Mouse (Mus musculus) CH12.LX (cell line): ENCODE measurements around the gene Rnase12. TPM values are rescaled to one million over a fixed set of nuclear protein-coding genes. Genes with fewer than 3 reads are reported as not detected.
A peak's percentile ranks its signal among the peaks of the same experiment; 100 is the strongest.

ENCODE experiments used
- DNase-seq: peaks from one replicate; pipeline ENCODE4 v3.0.0-alpha.2; 2013; ENCODE audit errors: extremely low read depth
- H3K27ac ChIP-seq: 2 replicates; pipeline ENCODE4 v1.5.1; 2012; ENCODE audit warnings: low read depth, mild to moderate bottlenecking, control low read depth, moderate library complexity; ENCODE audit not compliant: insufficient read depth
- H3K27me3 ChIP-seq: replicated peaks from 2 replicates; pipeline ENCODE3; 2012; ENCODE audit warnings: inconsistent platforms
- H3K36me3 ChIP-seq, 2 experiments: replicated peaks in 1 of 2; 2 replicates each; pipeline versions ENCODE3 to v1.6.1; 2012; ENCODE audit warnings: inconsistent platforms in 1 of 2, low read length in 1 of 2, mild to moderate bottlenecking in 1 of 2, mixed read lengths in 1 of 2, moderate library complexity in 1 of 2; ENCODE audit not compliant: control insufficient read depth in 1 of 2, insufficient read depth in 1 of 2
- H3K4me1 ChIP-seq, 2 experiments: 2 replicates each; pipeline ENCODE4 v1.6.1; 2012; ENCODE audit warnings: inconsistent platforms in 1 of 2, moderate library complexity in 1 of 2; ENCODE audit not compliant: insufficient read depth in 2 of 2, control insufficient read depth in 1 of 2
- H3K4me2 ChIP-seq: 2 replicates; pipeline ENCODE4 v1.6.1; 2012; ENCODE audit warnings: low read depth, mild to moderate bottlenecking, control low read depth; ENCODE audit not compliant: poor library complexity, insufficient read depth, severe bottlenecking
- H3K4me3 ChIP-seq, 3 experiments: fragments of 150-350 bp in 1 of 3; sonication (generic) in 1 of 3; replicated peaks in 1 of 3; 2 replicates each; pipeline versions ENCODE3 to v1.5.1; 2011 to 2012; ENCODE audit warnings: low read depth in 2 of 3, low read length in 2 of 3, mild to moderate bottlenecking in 2 of 3, moderate library complexity in 2 of 3, control low read depth in 1 of 3, improper control_type of control experiment in 1 of 3, inconsistent platforms in 1 of 3, mixed read lengths in 1 of 3; ENCODE audit not compliant: poor library complexity in 1 of 3
- H3K79me2 ChIP-seq: replicated peaks from 2 replicates; pipeline ENCODE4 v1.6.1; 2012; ENCODE audit warnings: mild to moderate bottlenecking, moderate library complexity; ENCODE audit not compliant: control insufficient read depth, poor library complexity, insufficient read depth, severe bottlenecking; ENCODE audit errors: extremely low read depth
- H3K9ac ChIP-seq: 2 replicates; pipeline ENCODE4 v1.6.1; 2012; ENCODE audit warnings: low read depth, mild to moderate bottlenecking, control low read depth, moderate library complexity; ENCODE audit not compliant: insufficient read depth
- H3K9me3 ChIP-seq: replicated peaks from 2 replicates; pipeline ENCODE3; 2012; ENCODE audit warnings: low read length, inconsistent platforms, mixed read lengths
- CHD1 ChIP-seq: IDR thresholded peaks from 2 replicates; pipeline ENCODE4 v1.6.1; 2012; ENCODE audit warnings: low read depth, low read length, improper control_type of control experiment, inconsistent platforms
- E2F4 ChIP-seq: IDR thresholded peaks from 2 replicates; pipeline ENCODE4 v1.6.1; 2011; ENCODE audit warnings: low read depth, low read length, improper control_type of control experiment; ENCODE audit not compliant: insufficient replicate concordance
- ETS1 ChIP-seq: conservative IDR thresholded peaks from 2 replicates; pipeline ENCODE4 v1.6.1; 2012; ENCODE audit warnings: low read depth, mild to moderate bottlenecking, inconsistent platforms, low read length, improper control_type of control experiment, moderate library complexity
- IRF4 ChIP-seq: IDR thresholded peaks from 2 replicates; pipeline ENCODE4 v1.6.1; 2014; ENCODE audit warnings: low read depth, mild to moderate bottlenecking, inconsistent platforms, low read length, improper control_type of control experiment
- MAX ChIP-seq: IDR thresholded peaks from 2 replicates; pipeline ENCODE4 v1.6.1; 2011; ENCODE audit warnings: low read length, improper control_type of control experiment
- MEF2A ChIP-seq: IDR thresholded peaks from 2 replicates; pipeline ENCODE4 v1.6.1; 2014; ENCODE audit warnings: low read depth, mild to moderate bottlenecking, inconsistent platforms, low read length, improper control_type of control experiment, borderline replicate concordance
- MYC ChIP-seq: IDR thresholded peaks from 2 replicates; pipeline ENCODE4 v1.6.1; 2011; ENCODE audit warnings: low read depth, mild to moderate bottlenecking, improper control_type of control experiment, low read length
- PAX5 ChIP-seq: IDR thresholded peaks from 2 replicates; pipeline ENCODE4 v1.6.1; 2012; ENCODE audit warnings: low read length, inconsistent platforms, mixed read lengths
- POLR2A ChIP-seq: IDR thresholded peaks from 2 replicates; pipeline ENCODE4 v1.6.1; 2011; ENCODE audit warnings: low read depth, mild to moderate bottlenecking, improper control_type of control experiment, low read length
- RCOR1 ChIP-seq: conservative IDR thresholded peaks from 2 replicates; pipeline ENCODE4 v1.6.1; 2012; ENCODE audit warnings: low read depth, mild to moderate bottlenecking, inconsistent platforms, low read length, improper control_type of control experiment
- ZNF384 ChIP-seq: IDR thresholded peaks from 2 replicates; pipeline ENCODE4 v1.6.1; 2012; ENCODE audit warnings: low read depth, low read length, improper control_type of control experiment, inconsistent platforms
- dilution Hi-C: fragments of 300-500 bp; cut with MboI; formaldehyde crosslinking; loops from 2 replicates; pipeline ENCODE4 v1.14.3; 2020; ENCODE audit warnings: low sequenced_read_pairs; ENCODE audit not compliant: extremely low pct_unique_long_range_greater_than_20kb, extremely low pct_ligation_motif_present
- in situ Hi-C: fragments of 300-500 bp; cut with MboI; formaldehyde crosslinking; loops from 3 replicates; pipeline ENCODE4 v1.14.3; 2019; ENCODE audit warnings: low sequenced_read_pairs, low pct_ligation_motif_present, low pct_unique_long_range_greater_than_20kb, mixed read lengths
- polyA plus RNA-seq: library from polyadenylated mRNA; unstranded; fragments of >175 nt; gene quantifications from 2 replicates; pipeline ENCODE4 v1.2.1, GENCODE M21; 2012; ENCODE audit warnings: low read depth; ENCODE audit not compliant: insufficient read length
- total RNA-seq, 2 experiments: library from RNA; depleted of rRNA; stranded (reverse); fragments of 300-350 nt in 1 of 2; fragments of >200 nt in 1 of 2; gene quantifications; 2 replicates each; pipeline ENCODE4 v1.2.3; 2012 to 2014

The Rnase12 gene
- total and polyA plus RNA-seq, 3 experiments = 0.38 TPM; not detected in 2

- H3K4me1 ChIP-seq = peaks cover 6 to 35% of the 10 kb centered on the region in 2 experiments; a peak in 3 of 4 replicates
- H3K4me2 ChIP-seq = no peak overlapping the region
- in situ Hi-C loops (loop anchor here (10.0 kb wide), 1 partner anchor 71 kb away; no protein-coding TSS in a partner anchor), dilution Hi-C loops (no loop called here)
- H3K79me2 ChIP-seq = no peaks in the 10 kb centered on the region
- H3K27me3 ChIP-seq = no peaks in the 10 kb centered on the region
- H3K4me3 ChIP-seq = no peak overlapping the region
- no peak overlapping the region for H3K9ac ChIP-seq
- DNase-seq = no peak
- no peak overlapping the region for H3K27ac ChIP-seq
- H3K36me3 ChIP-seq = no peaks in the 10 kb centered on the region
- no peaks in the 10 kb centered on the region for H3K9me3 ChIP-seq
- TF ChIP-seq MEF2A (no peak), PAX5 (no peak), POLR2A (no peak), CHD1 (no peak), IRF4 (no peak), E2F4 (no peak), ETS1 (no peak), ZNF384 (no peak), MYC (no peak)
These were observed 38.5 kb upstream of the Rnase12 start for GRCm38 (mm10) chr14:51095736-51096524.

- Histone ChIP-seq H3K27me3 (no peaks in the 10 kb centered on the region), H3K9me3 (no peaks in the 10 kb centered on the region), H3K9ac (no peak overlapping the region), H3K4me2 (no peak overlapping the region)
- dilution Hi-C loops = no loop called here
- no peak for TF ChIP-seq POLR2A
- peak; percentile 64 for TF ChIP-seq ZNF384
- TF ChIP-seq RCOR1 = no peak
- no peak for TF ChIP-seq MAX
- TF ChIP-seq, all 38 proteins: peak for 1
- no peak overlapping the region for H3K4me3 ChIP-seq
- in situ Hi-C loops = loop anchor here (10.0 kb wide), 1 partner anchor 70 kb away; no protein-coding TSS in a partner anchor
- H3K36me3 ChIP-seq = no peaks in the 10 kb centered on the region
- H3K27ac ChIP-seq = no peak overlapping the region
- DNase-seq = no peak
- H3K79me2 ChIP-seq = no peaks in the 10 kb centered on the region
- peaks cover 6 to 35% of the 10 kb centered on the region in 2 experiments; a peak in 3 of 4 replicates for H3K4me1 ChIP-seq
These were observed 37.5 kb upstream of the Rnase12 start for GRCm38 (mm10) chr14:51094921-51095320.
